Mouse (Mus musculus) frontal cortex, adult (tissue): ENCODE data around the gene Wdr27.

Source experiments
- ATAC-seq: cut with Nextera tagmentation; 2 replicates; pipeline ENCODE4 v1.9.2; 2017; ENCODE audit warnings: mild to moderate bottlenecking, moderate library complexity, mixed read lengths; ENCODE audit not compliant: low TSS enrichment

Gene Wdr27

DNA sequence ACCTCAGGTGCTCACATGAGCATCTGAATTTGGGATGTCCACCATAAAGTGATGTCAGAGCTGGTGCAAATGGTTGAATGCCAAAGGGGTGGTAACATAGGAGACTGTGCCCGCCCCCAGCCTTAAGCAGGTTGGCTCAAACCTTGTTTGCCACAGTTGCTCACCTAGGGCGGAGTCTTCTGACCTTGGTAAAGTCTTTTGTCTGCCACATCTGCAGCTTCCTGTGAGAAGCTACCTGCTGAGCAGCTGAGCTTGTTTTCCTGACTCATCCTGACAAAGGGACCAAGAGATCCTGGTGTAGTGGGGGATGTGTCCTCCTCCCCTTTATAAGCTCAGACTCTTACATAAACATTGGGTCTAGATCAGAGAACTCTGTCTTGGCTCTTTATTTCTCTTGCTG, 125.0 kb downstream of the Wdr27 start:
- no peak for ATAC-seq

GRCm38 (mm10) chr17:14816107-14816506, 126.9 kb downstream of the Wdr27 start:
- no peak for ATAC-seq

GRCm38 (mm10) chr17:14815304-14815703, 127.7 kb downstream of the Wdr27 start:
- no peak for ATAC-seq

- ATAC-seq, result no peak
These were observed 130.3 kb downstream of the Wdr27 start for GRCm38 (mm10) chr17:14812631-14813030.

DNA sequence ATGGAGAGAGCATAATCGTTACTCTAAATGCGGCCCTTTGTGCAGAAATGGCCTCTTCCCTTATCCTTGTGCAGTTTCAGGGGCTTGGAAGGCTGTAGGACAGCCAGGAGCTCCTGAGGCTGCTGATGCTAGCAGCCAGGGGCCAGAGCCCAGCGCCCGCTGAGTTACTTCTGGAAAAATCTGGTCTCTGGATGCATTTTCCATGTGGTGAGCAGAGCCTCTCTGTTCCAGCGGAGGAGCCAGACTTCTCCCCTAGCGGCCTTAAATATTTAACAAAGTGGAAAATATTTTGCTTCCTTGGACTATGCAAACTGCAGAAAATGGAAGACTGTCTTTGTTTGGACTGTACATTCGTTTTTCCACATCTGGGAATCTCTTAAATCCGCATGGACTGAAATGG, 130.9 kb downstream of the Wdr27 start:
- ATAC-seq, result no peak

- ATAC-seq, result no peak
These were observed 136.2 kb downstream of the Wdr27 start for GRCm38 (mm10) chr17:14806808-14807207.

- no peak for ATAC-seq
These were observed 143.7 kb downstream of the Wdr27 start for GRCm38 (mm10) chr17:14799243-14799642.

DNA sequence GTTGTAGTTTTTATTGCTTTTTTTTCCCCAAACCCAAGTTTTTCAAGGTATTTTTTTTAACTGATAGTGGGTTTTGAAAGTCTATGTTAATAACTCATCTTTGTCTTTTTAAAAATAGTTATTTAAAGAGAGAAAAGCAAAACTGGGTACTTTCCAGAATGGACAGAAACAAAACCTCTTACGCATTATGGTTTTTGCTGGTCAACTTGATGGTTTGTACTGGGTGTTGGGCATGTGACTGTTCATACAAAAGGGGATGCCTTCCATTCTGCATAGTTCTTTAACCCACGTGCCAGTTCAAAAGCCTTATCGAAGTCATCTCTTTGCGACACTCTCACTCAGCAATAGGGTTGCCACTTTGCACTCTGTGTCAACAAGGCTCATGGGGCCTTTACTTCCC, 147.9 kb downstream of the Wdr27 start:
- ATAC-seq, result no peak

- no peak for ATAC-seq
These were observed 163.6 kb downstream of the Wdr27 start for GRCm38 (mm10) chr17:14779356-14779755.

DNA sequence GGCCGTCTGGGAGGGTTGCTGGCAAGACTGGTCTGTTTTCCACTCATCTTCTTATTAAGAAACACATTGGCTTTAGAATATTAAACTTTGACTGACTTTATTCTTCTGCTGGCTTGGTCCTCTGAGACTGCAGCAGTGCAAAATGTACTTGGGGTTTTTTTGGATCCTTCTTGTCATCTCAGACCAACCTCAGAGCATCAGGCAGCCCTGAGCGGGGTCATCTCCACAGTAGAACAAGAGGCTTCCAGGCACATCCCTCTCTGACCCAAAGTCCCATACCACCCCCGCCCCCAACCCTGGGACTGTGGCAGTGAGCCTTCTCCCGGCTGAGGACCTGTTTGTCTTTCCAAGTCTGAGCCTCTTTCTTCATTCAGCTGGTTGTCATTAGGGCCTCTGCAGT, 171.6 kb downstream of the Wdr27 start:
- no peak for ATAC-seq

GRCm38 (mm10) chr17:14770377-14770776, 172.6 kb downstream of the Wdr27 start:
- no peak for ATAC-seq
